Mouse (Mus musculus) lung, adult 18-20 months (tissue): ENCODE measurements around the gene Rdm1.
"Not testable (repeated sequence)": the region's sequence is repeated elsewhere in the genome, so short reads cannot be mapped to it uniquely, and the experiment has no call there.

Source experiments
- DNase-seq, 2 experiments: peaks; one replicate each; pipeline ENCODE4 v3.0.0; 2022; ENCODE audit warnings: mixed read lengths in 2 of 2

The Rdm1 gene

GRCm38 (mm10) chr11:101616948-101617767, 9.8 kb upstream of the Rdm1 start:
- DNase-seq = no peak

- DNase-seq = peak; percentile 24 to 58
Measured at GRCm38 (mm10) chr11:101617849-101618248, 9.1 kb upstream of the Rdm1 start.

- DNase-seq = no peak
Measured at GRCm38 (mm10) chr11:101618596-101618995, 8.4 kb upstream of the Rdm1 start.

GRCm38 (mm10) chr11:101620022-101620655, 6.9 kb upstream of the Rdm1 start:
- not testable (repeated sequence) for DNase-seq

GRCm38 (mm10) chr11:101626649-101626994, 373 bp upstream of the Rdm1 start:
- DNase-seq = no peak

- DNase-seq = peak; percentile 85 to 87
Measured at GRCm38 (mm10) chr11:101627857-101628559, 1.0 kb downstream of the Rdm1 start.

GRCm38 (mm10) chr11:101628733-101629417, 1.9 kb downstream of the Rdm1 start:
- not testable (repeated sequence) for DNase-seq

- DNase-seq = no peak
Measured at GRCm38 (mm10) chr11:101635660-101636059, 8.7 kb downstream of the Rdm1 start.

GRCm38 (mm10) chr11:101639761-101640160, 12.8 kb downstream of the Rdm1 start:
- no peak for DNase-seq

- peak; percentile 78 to 79 for DNase-seq
Measured at GRCm38 (mm10) chr11:101640857-101641709, 14.1 kb downstream of the Rdm1 start.

- DNase-seq = peak; percentile 28 to 34
Measured at GRCm38 (mm10) chr11:101641710-101642642, 15.0 kb downstream of the Rdm1 start.

- no peak for DNase-seq
Measured at GRCm38 (mm10) chr11:101642931-101643330, 15.9 kb downstream of the Rdm1 start.

- no peak for DNase-seq
Measured at GRCm38 (mm10) chr11:101644591-101644990, 17.6 kb downstream of the Rdm1 start.

- not testable (repeated sequence) for DNase-seq
Measured at GRCm38 (mm10) chr11:101645043-101645410, 18.0 kb downstream of the Rdm1 start.

- DNase-seq = peak; percentile 62 to 63
Measured at GRCm38 (mm10) chr11:101645411-101646282, 18.7 kb downstream of the Rdm1 start.

- not testable (repeated sequence) for DNase-seq
Measured at GRCm38 (mm10) chr11:101646283-101646794, 19.3 kb downstream of the Rdm1 start.

GRCm38 (mm10) chr11:101647093-101647492, 20.1 kb downstream of the Rdm1 start:
- DNase-seq = not testable (repeated sequence)

GRCm38 (mm10) chr11:101656356-101656755, 29.4 kb downstream of the Rdm1 start:
- no peak for DNase-seq

- no peak for DNase-seq
Measured at GRCm38 (mm10) chr11:101657528-101657885, 30.5 kb downstream of the Rdm1 start.
